Mouse (Mus musculus): ENCODE results near the gene Ebf1.

DNA sequence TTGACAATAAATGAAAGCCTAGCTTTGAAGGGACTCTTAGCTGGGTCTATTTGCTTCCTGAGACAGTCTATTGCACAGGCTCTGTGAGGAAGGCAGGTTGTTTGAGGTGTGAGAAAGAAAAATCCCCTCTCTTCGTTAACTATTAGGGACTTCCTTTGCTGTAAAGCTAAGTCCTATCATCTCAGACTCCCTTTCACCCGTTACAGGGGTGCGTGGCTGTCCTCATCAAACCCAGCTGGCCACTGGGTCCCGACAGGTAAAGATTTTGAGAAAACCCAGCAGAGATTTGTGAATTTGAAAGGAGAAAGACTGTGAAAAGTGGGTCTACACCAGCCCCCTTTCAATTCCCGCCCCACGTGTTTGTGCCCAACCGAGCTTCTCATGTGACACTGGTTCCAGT lies 127.3 kb downstream of the Ebf1 start:
- TF ChIP-seq GATA1 (IDR thresholded peaks at IDR 0.05; ENCODE audit: borderline replicate concordance, low read length) (no peak), FLI1 (IDR thresholded peaks at IDR 0.05; ENCODE audit: low read length) (no peak)
